Mouse (Mus musculus) MEL (cell line): ENCODE data around the gene Nsmf. TPM values are rescaled to one million over a fixed set of nuclear protein-coding genes. Genes with fewer than 3 reads are reported as not detected.

ENCODE experiments used
- DNase-seq: peaks from one replicate; pipeline ENCODE4 v3.0.0; 2011; ENCODE audit warnings: low read depth, low spot score
- H3K27ac ChIP-seq: 2 replicates; pipeline ENCODE4 v1.5.1; 2012; ENCODE audit warnings: low read depth, mild to moderate bottlenecking, control low read depth, low read length, moderate library complexity; ENCODE audit not compliant: control insufficient read depth
- H3K27me3 ChIP-seq, 2 experiments: fragments of 150-350 bp in 1 of 2; sonication (generic) in 1 of 2; 2 replicates each; pipeline ENCODE4 v1.6.1; 2012; ENCODE audit warnings: low read length in 2 of 2, mild to moderate bottlenecking in 2 of 2, improper control_type of control experiment in 1 of 2, moderate library complexity in 1 of 2; ENCODE audit not compliant: insufficient read depth in 2 of 2, control insufficient read depth in 1 of 2
- H3K36me3 ChIP-seq, 2 experiments: 2 replicates each; pipeline ENCODE4 v1.6.1; 2012 to 2014; ENCODE audit warnings: low read length in 2 of 2, improper control_type of control experiment in 1 of 2, inconsistent platforms in 1 of 2, mild to moderate bottlenecking in 1 of 2; ENCODE audit not compliant: insufficient read depth in 2 of 2, control insufficient read depth in 1 of 2
- H3K4me1 ChIP-seq, 2 experiments: fragments of 150-350 bp in 1 of 2; sonication (generic) in 1 of 2; 2 replicates each; pipeline ENCODE4 v1.6.1; 2012; ENCODE audit warnings: low read length in 2 of 2, improper control_type of control experiment in 1 of 2, mild to moderate bottlenecking in 1 of 2; ENCODE audit not compliant: insufficient read depth in 2 of 2, control insufficient read depth in 1 of 2
- H3K4me3 ChIP-seq, 2 experiments: fragments of 150-350 bp in 1 of 2; sonication (generic) in 1 of 2; 2 replicates each; pipeline ENCODE4 v1.5.1; 2012; ENCODE audit warnings: low read depth in 2 of 2, low read length in 2 of 2, mild to moderate bottlenecking in 2 of 2, moderate library complexity in 2 of 2, control low read depth in 1 of 2, improper control_type of control experiment in 1 of 2; ENCODE audit not compliant: control insufficient read depth in 1 of 2, insufficient read depth in 1 of 2
- H3K79me2 ChIP-seq: 2 replicates; pipeline ENCODE4 v1.6.1; 2012; ENCODE audit warnings: mild to moderate bottlenecking, low read length, moderate library complexity; ENCODE audit not compliant: control insufficient read depth, poor library complexity, insufficient read depth
- H3K9ac ChIP-seq: 2 replicates; pipeline ENCODE4 v1.6.1; 2012; ENCODE audit warnings: low read depth, mild to moderate bottlenecking, control low read depth, low read length, moderate library complexity; ENCODE audit not compliant: control insufficient read depth, poor library complexity, severe bottlenecking
- H3K9me3 ChIP-seq: fragments of 150-350 bp; sonication (generic); replicated peaks from 2 replicates; pipeline ENCODE4 v1.6.1; 2012; ENCODE audit warnings: mild to moderate bottlenecking, low read length, improper control_type of control experiment, moderate library complexity; ENCODE audit not compliant: insufficient read depth
- CHD1 ChIP-seq: IDR thresholded peaks from 2 replicates; pipeline ENCODE4 v1.6.1; 2012; ENCODE audit warnings: low read depth, mild to moderate bottlenecking, inconsistent platforms, low read length, improper control_type of control experiment
- CHD2 ChIP-seq: IDR thresholded peaks from 2 replicates; pipeline ENCODE4 v1.6.1; 2011; ENCODE audit warnings: low read length, improper control_type of control experiment
- ELF1 ChIP-seq: IDR thresholded peaks from 2 replicates; pipeline ENCODE4 v1.6.1; 2014; ENCODE audit warnings: low read depth, mild to moderate bottlenecking, inconsistent platforms, low read length, improper control_type of control experiment, moderate library complexity
- EP300 ChIP-seq, 2 experiments: IDR thresholded peaks; 2 replicates each; pipeline ENCODE4 v1.6.1; 2011; ENCODE audit warnings: improper control_type of control experiment in 2 of 2, low read length in 2 of 2, low read depth in 1 of 2, mild to moderate bottlenecking in 1 of 2
- ETS1 ChIP-seq: IDR thresholded peaks from 2 replicates; pipeline ENCODE4 v1.6.1; 2012; ENCODE audit warnings: low read depth, mild to moderate bottlenecking, inconsistent platforms, low read length, improper control_type of control experiment, moderate library complexity
- GATA1 ChIP-seq: IDR thresholded peaks from 2 replicates; pipeline ENCODE4 v1.6.1; 2011; ENCODE audit warnings: low read depth, low read length, improper control_type of control experiment
- JUND ChIP-seq: IDR thresholded peaks from 2 replicates; pipeline ENCODE4 v1.6.1; 2011; ENCODE audit warnings: low read depth, mild to moderate bottlenecking, improper control_type of control experiment, low read length
- KAT2A ChIP-seq: conservative IDR thresholded peaks from 2 replicates; pipeline ENCODE4 v1.6.1; 2012; ENCODE audit warnings: low read depth, low read length, improper control_type of control experiment, inconsistent platforms
- MAFK ChIP-seq: IDR thresholded peaks from 2 replicates; pipeline ENCODE4 v1.6.1; 2011; ENCODE audit warnings: low read depth, mild to moderate bottlenecking, low read length, improper control_type of control experiment, borderline replicate concordance
- MAX ChIP-seq: IDR thresholded peaks from 2 replicates; pipeline ENCODE4 v1.6.1; 2011; ENCODE audit warnings: low read length, improper control_type of control experiment
- MEF2A ChIP-seq: IDR thresholded peaks from 2 replicates; pipeline ENCODE4 v1.6.1; 2014; ENCODE audit warnings: low read depth, mild to moderate bottlenecking, inconsistent platforms, low read length, improper control_type of control experiment; ENCODE audit not compliant: poor library complexity, insufficient replicate concordance, severe bottlenecking; ENCODE audit errors: extremely low read depth
- MYB ChIP-seq: IDR thresholded peaks from 2 replicates; pipeline ENCODE4 v1.6.1; 2011; ENCODE audit warnings: mild to moderate bottlenecking, low read depth, low read length, improper control_type of control experiment
- NELFE ChIP-seq: IDR thresholded peaks from 2 replicates; pipeline ENCODE4 v1.6.1; 2011; ENCODE audit warnings: low read depth, low read length, improper control_type of control experiment
- NRF1 ChIP-seq: IDR thresholded peaks from 2 replicates; pipeline ENCODE4 v1.6.1; 2014; ENCODE audit warnings: low read depth, mild to moderate bottlenecking, inconsistent platforms, low read length, improper control_type of control experiment, moderate library complexity; ENCODE audit not compliant: poor library complexity, insufficient read depth, severe bottlenecking
- POLR2A ChIP-seq, 2 experiments: IDR thresholded peaks; 2 replicates each; pipeline ENCODE4 v1.6.1; 2011 to 2012; ENCODE audit warnings: low read length in 2 of 2, mild to moderate bottlenecking in 2 of 2, control low read depth in 1 of 2, improper control_type of control experiment in 1 of 2, low read depth in 1 of 2, moderate library complexity in 1 of 2; ENCODE audit not compliant: control insufficient read depth in 1 of 2, insufficient read depth in 1 of 2, poor library complexity in 1 of 2
- POLR2AphosphoS5 ChIP-seq: IDR thresholded peaks from 2 replicates; pipeline ENCODE4 v1.6.1; 2012; ENCODE audit warnings: low read depth, borderline replicate concordance, mild to moderate bottlenecking, inconsistent platforms, low read length, moderate library complexity, mixed read lengths
- RAD21 ChIP-seq: IDR thresholded peaks from 2 replicates; pipeline ENCODE4 v1.6.1; 2011; ENCODE audit warnings: mild to moderate bottlenecking, low read depth, low read length, improper control_type of control experiment
- RCOR1 ChIP-seq: IDR thresholded peaks from 2 replicates; pipeline ENCODE4 v1.6.1; 2012; ENCODE audit warnings: low read depth, mild to moderate bottlenecking, inconsistent platforms, low read length, improper control_type of control experiment
- SMC3 ChIP-seq: IDR thresholded peaks from 2 replicates; pipeline ENCODE4 v1.6.1; 2011; ENCODE audit warnings: low read depth, low read length, improper control_type of control experiment
- TAL1 ChIP-seq: IDR thresholded peaks from 2 replicates; pipeline ENCODE4 v1.6.1; 2012; ENCODE audit warnings: mild to moderate bottlenecking, inconsistent platforms, low read length, moderate library complexity, mixed read lengths
- TBP ChIP-seq: IDR thresholded peaks from 2 replicates; pipeline ENCODE4 v1.8.0; 2011; ENCODE audit warnings: low read depth, low read length, improper control_type of control experiment
- TCF12 ChIP-seq: IDR thresholded peaks from 2 replicates; pipeline ENCODE4 v1.6.1; 2014; ENCODE audit warnings: low read depth, mild to moderate bottlenecking, inconsistent platforms, low read length, improper control_type of control experiment, moderate library complexity
- UBTF ChIP-seq: IDR thresholded peaks from 2 replicates; pipeline ENCODE4 v1.6.1; 2012; ENCODE audit warnings: low read depth, mild to moderate bottlenecking, inconsistent platforms, low read length, improper control_type of control experiment, moderate library complexity, borderline replicate concordance; ENCODE audit not compliant: insufficient read depth
- USF1 ChIP-seq: IDR thresholded peaks from 2 replicates; pipeline ENCODE4 v1.6.1; 2014; ENCODE audit warnings: low read depth, mild to moderate bottlenecking, inconsistent platforms, low read length, improper control_type of control experiment, moderate library complexity
- USF2 ChIP-seq, 2 experiments: IDR thresholded peaks; 2 replicates each; pipeline ENCODE4 v1.6.1; 2011 to 2012; ENCODE audit warnings: improper control_type of control experiment in 2 of 2, low read length in 2 of 2, borderline replicate concordance in 1 of 2, inconsistent platforms in 1 of 2, low read depth in 1 of 2, mild to moderate bottlenecking in 1 of 2; ENCODE audit not compliant: insufficient read depth in 1 of 2
- ZC3H11A ChIP-seq: IDR thresholded peaks from 2 replicates; pipeline ENCODE4 v1.6.1; 2012; ENCODE audit warnings: low read depth, mild to moderate bottlenecking, inconsistent platforms, low read length, improper control_type of control experiment
- ZNF384 ChIP-seq: IDR thresholded peaks from 2 replicates; pipeline ENCODE4 v1.6.1; 2012; ENCODE audit warnings: low read depth, mild to moderate bottlenecking, inconsistent platforms, low read length, improper control_type of control experiment
- polyA plus RNA-seq, 2 experiments: library from polyadenylated mRNA; stranded (reverse) in 1 of 2; unstranded in 1 of 2; fragments of >175 nt in 1 of 2; fragments of >200 nt in 1 of 2; gene quantifications; 2 replicates each; pipeline versions ENCODE4 v1.2.1 to v1.2.4; 2012; ENCODE audit warnings: low replicate concordance in 2 of 2, low read depth in 1 of 2; ENCODE audit not compliant: insufficient read length in 2 of 2, insufficient read depth in 1 of 2, missing spikeins in 1 of 2
- total RNA-seq: library from RNA; depleted of rRNA; stranded (reverse); fragments of 300-350 nt; gene quantifications from 2 replicates; pipeline ENCODE4 v1.2.3, GENCODE M21; 2012

The Nsmf gene
- total and polyA plus RNA-seq, 3 experiments: 13.3 to 25.8 TPM; not detected in 1

- DNase-seq: peak; percentile 69
- peak overlapping the region; percentile 45 for H3K9ac ChIP-seq
- no peak overlapping the region for H3K4me3 ChIP-seq
- H3K27ac ChIP-seq: peak overlapping the region; percentile 80
- no peak for TF ChIP-seq ELF1
- TF ChIP-seq TAL1: peak; percentile 72
- TF ChIP-seq POLR2A (IDR thresholded peaks at IDR 0.05; ENCODE audit: control insufficient read depth in 1 of 2, insufficient read depth in 1 of 2, low read depth in 1 of 2, low read length in 2 of 2, poor library complexity in 1 of 2): no peak
- TF ChIP-seq RCOR1: peak; percentile 27; the same call in 1 of the 2 replicates
- peak; percentile 78 for TF ChIP-seq TCF12
- TF ChIP-seq MAX: no peak
- TF ChIP-seq RAD21: no peak
- no peak for TF ChIP-seq NRF1
- TF ChIP-seq EP300 (IDR thresholded peaks at IDR 0.05; ENCODE audit: low read depth in 1 of 2, low read length in 2 of 2): peak; percentile 61 to 76
- peak; percentile 72 for TF ChIP-seq GATA1
- TF ChIP-seq ZNF384: no peak
- TF ChIP-seq USF2 (IDR thresholded peaks at IDR 0.05; ENCODE audit: borderline replicate concordance in 1 of 2, insufficient read depth in 1 of 2, low read depth in 1 of 2, low read length in 2 of 2): no peak
- no peak for TF ChIP-seq MEF2A
- no peak for TF ChIP-seq CHD1
- no peak for TF ChIP-seq JUND
- TF ChIP-seq MAFK: no peak
- TF ChIP-seq ETS1: peak; percentile 55
- TF ChIP-seq USF1: no peak
- no peak for TF ChIP-seq SMC3
- no peak for TF ChIP-seq UBTF
- H3K36me3 ChIP-seq: peaks cover 0 to 31% of the 10 kb centered on the region in 2 experiments; a peak in 2 of 4 replicates
- peaks cover 22 to 31% of the 10 kb centered on the region in 2 experiments for H3K4me1 ChIP-seq
- H3K9me3 ChIP-seq: no peaks in the 10 kb centered on the region
- H3K79me2 ChIP-seq: no peaks in the 10 kb centered on the region; the same call in 1 of the 2 replicates
- H3K27me3 ChIP-seq: no peaks in the 10 kb centered on the region
Observed at GRCm38 (mm10) chr2:25106045-25106444, 51.9 kb downstream of the Nsmf start.

GRCm38 (mm10) chr2:25109487-25109886, 55.3 kb downstream of the Nsmf start:
- peaks cover 25 to 41% of the 10 kb centered on the region in 2 experiments for H3K4me1 ChIP-seq

More at GRCm38 (mm10) chr2:25109487-25109886, 55.3 kb downstream of the Nsmf start:
- TF ChIP-seq MAX (no peak), SMC3 (no peak), EP300 (IDR thresholded peaks at IDR 0.05; ENCODE audit: low read depth in 1 of 2, low read length in 2 of 2) (no peak), CHD2 (no peak), GATA1 (no peak), JUND (no peak), POLR2A (IDR thresholded peaks at IDR 0.05; ENCODE audit: control insufficient read depth in 1 of 2, insufficient read depth in 1 of 2, low read depth in 1 of 2, low read length in 2 of 2, poor library complexity in 1 of 2) (no peak), ZC3H11A (no peak), POLR2AphosphoS5 (no peak), TCF12 (no peak), KAT2A (no peak), NELFE (no peak), TBP (no peak), MYB (no peak), CHD1 (no peak)
- no peak for DNase-seq
- Histone ChIP-seq H3K4me3 (no peak overlapping the region), H3K9me3 (no peaks in the 10 kb centered on the region), H3K79me2 (no peaks in the 10 kb centered on the region; the same call in 1 of the 2 replicates), H3K27ac (no peak overlapping the region), H3K27me3 (no peaks in the 10 kb centered on the region), H3K36me3 (peaks cover 0 to 37% of the 10 kb centered on the region in 2 experiments; a peak in 2 of 4 replicates), H3K9ac (no peak overlapping the region)
